Comparison of ENCODE assay signal across 8 mouse cellular contexts in the genomic region with DNA sequence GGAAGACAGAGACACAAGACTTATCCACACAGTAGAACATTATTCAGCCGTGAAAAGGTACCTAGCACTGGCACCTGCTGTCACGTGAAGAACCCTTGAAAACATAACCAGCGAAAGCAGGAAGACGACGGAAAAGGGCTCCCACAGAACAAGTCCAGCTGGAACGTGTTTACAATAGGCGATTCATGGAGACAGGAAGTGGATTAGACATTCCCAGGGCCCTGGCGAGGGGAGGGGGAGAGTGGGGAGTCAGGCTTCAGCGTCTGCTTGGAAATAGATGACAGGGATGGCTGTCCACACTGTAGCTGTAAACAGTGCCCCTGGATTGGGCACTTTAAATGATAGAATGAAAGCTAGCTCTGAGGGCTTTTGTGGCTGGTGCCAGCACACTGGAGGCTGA. TPM values are rescaled to one million over a fixed set of nuclear protein-coding genes. Genes with fewer than 3 reads are reported as not detected.
DNase-seq lines count a peak whose midpoint lies in the region; ATAC-seq and TF ChIP-seq lines count a peak whose summit lies in the region.

No protein-coding gene starts in this region.

- peak overlapping the region; percentile 75 for H3K27ac ChIP-seq in heart, embryonic 14.5 days (replicated peaks in 1 of 2; ENCODE audit: control insufficient read depth in 1 of 2, insufficient read depth in 1 of 2, low read depth in 2 of 2, low read length in 2 of 2)
- peak overlapping the region; percentile 71 for H3K27ac ChIP-seq in midbrain, embryonic 13.5 days
- H3K27ac ChIP-seq in thymus, adult 2 months (ENCODE audit: control insufficient read depth, insufficient read depth, low read length) = no peak overlapping the region

- intact Hi-C loops in left cerebral cortex, postnatal 4 days (cut with DNase I) = loop anchor here (5.0 kb wide), 1 partner anchor 36 kb away; no protein-coding TSS in a partner anchor

- H3K9ac ChIP-seq in heart, embryonic 14.5 days (ENCODE audit: low read length) = no peak overlapping the region; the same call in 1 of the 2 replicates
- no peak overlapping the region for H3K9ac ChIP-seq in midbrain, embryonic 13.5 days (replicated peaks)

- ATAC-seq in heart, embryonic 14.5 days (ENCODE audit: insufficient number of reproducible peaks, insufficient read depth, low FRiP score, low read depth) = peak; percentile 41
- ATAC-seq in midbrain, embryonic 13.5 days = peak; percentile 66

- H3K27me3 ChIP-seq in heart, embryonic 14.5 days (ENCODE audit: control insufficient read depth, insufficient read depth, low read length) = no peaks in the 10 kb centered on the region
- H3K27me3 ChIP-seq in midbrain, embryonic 13.5 days = no peaks in the 10 kb centered on the region; the same call in 1 of the 2 replicates
- no peaks in the 10 kb centered on the region for H3K27me3 ChIP-seq in thymus, adult 2 months (ENCODE audit: control insufficient read depth, insufficient read depth, low read length)

- peak; percentile 54 for DNase-seq in left cerebral cortex, postnatal 4 days
- DNase-seq in left cerebral cortex, adult 11 months (ENCODE audit: low spot score) = no peak
- DNase-seq in kidney, postnatal 4 days = peak; percentile 75 to 84
- DNase-seq in thymus, adult 2 months = no peak
- no peak for DNase-seq in cerebellum, postnatal 14 days
- no peak for DNase-seq in frontal cortex, postnatal 25 days (ENCODE audit: low spot score in 2 of 2)

- 32% methylated on average over 9 of the region's 9 CpGs for WGBS in heart, embryonic 14.5 days
- 23% methylated on average over 9 of the region's 9 CpGs for WGBS in midbrain, embryonic 13.5 days
- 90% methylated on average over 9 of the region's 9 CpGs for WGBS in thymus, adult 2 months

- no peak overlapping the region for H3K4me3 ChIP-seq in heart, embryonic 14.5 days (ENCODE audit: control insufficient read depth in 1 of 2, insufficient read depth in 1 of 2, low read depth in 1 of 2, low read length in 2 of 2)
- H3K4me3 ChIP-seq in midbrain, embryonic 13.5 days (replicated peaks) = no peak overlapping the region
- no peak overlapping the region for H3K4me3 ChIP-seq in thymus, adult 2 months (ENCODE audit: control insufficient read depth, insufficient read depth, low read length)

- H3K9me3 ChIP-seq in heart, embryonic 14.5 days (ENCODE audit: control insufficient read depth, low read length) = no peaks in the 10 kb centered on the region
- H3K9me3 ChIP-seq in midbrain, embryonic 13.5 days = no peaks in the 10 kb centered on the region

- TF ChIP-seq CTCF in thymus, adult 2 months (IDR thresholded peaks at IDR 0.05; ENCODE audit: borderline replicate concordance, control insufficient read depth, extremely low read depth, insufficient read depth, low read length, poor library complexity) = no peak

- TF ChIP-seq POLR2A in thymus, adult 2 months (IDR thresholded peaks at IDR 0.05; ENCODE audit: control insufficient read depth, extremely low read depth, insufficient read depth, low read length, poor library complexity) = no peak

- no peak overlapping the region; the same call in 1 of the 2 replicates for H3K4me2 ChIP-seq in heart, embryonic 14.5 days (ENCODE audit: low read length)
- H3K4me2 ChIP-seq in midbrain, embryonic 13.5 days (replicated peaks) = no peak overlapping the region

- H3K36me3 ChIP-seq in heart, embryonic 14.5 days (ENCODE audit: control insufficient read depth, insufficient read depth, low read length) = no peaks in the 10 kb centered on the region
- H3K36me3 ChIP-seq in midbrain, embryonic 13.5 days = no peaks in the 10 kb centered on the region
- no peaks in the 10 kb centered on the region for H3K36me3 ChIP-seq in thymus, adult 2 months (ENCODE audit: control insufficient read depth, insufficient read depth, low read length)

- H3K4me1 ChIP-seq in heart, embryonic 14.5 days (ENCODE audit: control insufficient read depth in 2 of 2, insufficient read depth in 2 of 2, low read length in 2 of 2) = peaks cover 10 to 13% of the 10 kb centered on the region in 2 experiments
- H3K4me1 ChIP-seq in midbrain, embryonic 13.5 days (replicated peaks) = peaks cover 6% of the 10 kb centered on the region; the same call in 1 of the 2 replicates
- H3K4me1 ChIP-seq in thymus, adult 2 months (replicated peaks; ENCODE audit: control insufficient read depth, insufficient read depth, low read length) = peaks cover 10% of the 10 kb centered on the region

RNA-seq across cellular contexts. Expression of a gene that starts 8.6 kb away (rescaled TPM):
- total RNA-seq in left cerebral cortex, postnatal 4 days (2021) = 10 to 100 TPM; 59.3 to 65.6 TPM
- polyA plus RNA-seq in heart, embryonic 14.5 days (2014; fragmentation: Nextera tagmentation; extraction: Ambion mirVana) = 30.7 and 33.2 TPM in 2 replicates
- polyA plus RNA-seq in midbrain, embryonic 13.5 days (2015; fragmentation: Nextera tagmentation; extraction: Ambion mirVana) = 47.8 and 49.2 TPM in 2 replicates
- 137 and 155 TPM in 2 replicates for polyA plus RNA-seq in thymus, adult 2 months (2012; rRNA removed)

RNA-seq across cellular contexts. Expression of a gene that starts 13.1 kb away (rescaled TPM):
- not detected for total RNA-seq in left cerebral cortex, postnatal 4 days (2021)
- polyA plus RNA-seq in heart, embryonic 14.5 days (2014; fragmentation: Nextera tagmentation; extraction: Ambion mirVana) = not detected in 2 replicates
- 1.1 TPM in 1 of 2 replicates, not detected in the other for polyA plus RNA-seq in midbrain, embryonic 13.5 days (2015; fragmentation: Nextera tagmentation; extraction: Ambion mirVana)
- 2.9 and 4.8 TPM in 2 replicates for polyA plus RNA-seq in thymus, adult 2 months (2012; rRNA removed)

RNA-seq across cellular contexts. Expression of a gene that starts 26.0 kb away (rescaled TPM):
- total RNA-seq in left cerebral cortex, postnatal 4 days (2021) = 1 to 10 TPM; 8.3 to 9.1 TPM
- 29.0 and 30.1 TPM in 2 replicates for polyA plus RNA-seq in heart, embryonic 14.5 days (2014; fragmentation: Nextera tagmentation; extraction: Ambion mirVana)
- 7.0 and 8.5 TPM in 2 replicates for polyA plus RNA-seq in midbrain, embryonic 13.5 days (2015; fragmentation: Nextera tagmentation; extraction: Ambion mirVana)
- polyA plus RNA-seq in thymus, adult 2 months (2012; rRNA removed) = 8.1 and 12.5 TPM in 2 replicates

RNA-seq across cellular contexts. Expression of a gene that starts 31.1 kb away (rescaled TPM):
- not detected for total RNA-seq in left cerebral cortex, postnatal 4 days (2021)
- polyA plus RNA-seq in heart, embryonic 14.5 days (2014; fragmentation: Nextera tagmentation; extraction: Ambion mirVana) = 0.16 TPM in 1 of 2 replicates, not detected in the other
- 0.12 TPM in 1 of 2 replicates, not detected in the other for polyA plus RNA-seq in midbrain, embryonic 13.5 days (2015; fragmentation: Nextera tagmentation; extraction: Ambion mirVana)
- 0.08 and 0.14 TPM in 2 replicates for polyA plus RNA-seq in thymus, adult 2 months (2012; rRNA removed)

RNA-seq across cellular contexts. Expression of a gene that starts 31.2 kb away (rescaled TPM):
- total RNA-seq in left cerebral cortex, postnatal 4 days (2021) = 1 to 10 TPM; 5.4 to 6.0 TPM
- 13.6 and 14.5 TPM in 2 replicates for polyA plus RNA-seq in heart, embryonic 14.5 days (2014; fragmentation: Nextera tagmentation; extraction: Ambion mirVana)
- polyA plus RNA-seq in midbrain, embryonic 13.5 days (2015; fragmentation: Nextera tagmentation; extraction: Ambion mirVana) = 2.5 and 4.9 TPM in 2 replicates
- 371 and 412 TPM in 2 replicates for polyA plus RNA-seq in thymus, adult 2 months (2012; rRNA removed)

Comparison
In these comparisons a context has a peak if more than half of its experiments do, and no peak if none do; other contexts are left out.
1. DNase-seq: peak in left cerebral cortex, postnatal 4 days (single experiment) and kidney, postnatal 4 days (2 of 2); none in left cerebral cortex, adult 11 months (single experiment), thymus, adult 2 months (single experiment), cerebellum, postnatal 14 days (0 of 2) and frontal cortex, postnatal 25 days (0 of 2).